Mouse (Mus musculus): ENCODE results near the gene Usp32. TPM values are rescaled to one million over a fixed set of nuclear protein-coding genes. Genes with fewer than 3 reads are reported as not detected.

Gene Usp32
- polyA plus RNA-seq, 1 experiment = 9.6 TPM

GRCm38 (mm10) chr11:85039256-85039655 lies 100.7 kb downstream of the Usp32 start:
- TF ChIP-seq CTCF (conservative IDR thresholded peaks at IDR 0.05; ENCODE audit: insufficient read depth, insufficient read length, low read depth, low read length) (no peak), POLR2A (IDR thresholded peaks at IDR 0.05; ENCODE audit: low read depth, low read length) (no peak)
- 83% methylated on average over 3 of the region's 3 CpGs for WGBS
- H3K27me3 ChIP-seq (replicated peaks; ENCODE audit: control insufficient read depth, insufficient read depth, low read length) = no peaks in the 10 kb centered on the region
- no peaks in the 10 kb centered on the region for H3K4me1 ChIP-seq (ENCODE audit: control insufficient read depth, insufficient read depth, low read length)
- DNase-seq = no peak
- H3K27ac ChIP-seq (ENCODE audit: insufficient read depth, low read depth, low read length) = no peak overlapping the region
- no peaks in the 10 kb centered on the region; the same call in 1 of the 2 replicates for H3K36me3 ChIP-seq (ENCODE audit: control insufficient read depth, insufficient read depth, low read length)
- H3K4me3 ChIP-seq (ENCODE audit: insufficient read depth, low read depth, low read length) = no peak overlapping the region

DNA sequence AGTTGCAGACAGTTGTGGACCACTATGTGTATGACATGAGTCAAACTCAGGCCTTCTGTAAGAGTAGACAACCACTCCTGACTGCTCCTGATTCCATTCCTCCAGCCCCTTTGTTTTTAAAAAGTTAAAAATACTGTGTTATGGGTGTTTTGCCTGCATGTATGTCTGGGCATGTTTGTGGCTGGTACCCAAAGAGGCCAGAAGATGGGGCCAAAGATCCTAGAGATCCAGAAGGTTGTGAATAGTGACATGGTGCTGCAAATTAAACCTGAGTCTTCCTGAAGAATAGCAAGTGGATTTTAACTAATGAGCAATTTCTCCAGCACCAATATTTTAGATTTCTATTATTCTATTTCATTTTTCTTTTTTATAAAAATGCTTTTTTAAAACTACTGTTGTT lies 126.8 kb downstream of the Usp32 start:
- TF ChIP-seq POLR2A (IDR thresholded peaks at IDR 0.05; ENCODE audit: low read depth, low read length) = no peak
- TF ChIP-seq CTCF (conservative IDR thresholded peaks at IDR 0.05; ENCODE audit: insufficient read depth, insufficient read length, low read depth, low read length) = no peak
- peaks cover 4% of the 10 kb centered on the region for H3K36me3 ChIP-seq (ENCODE audit: control insufficient read depth, insufficient read depth, low read length)
- DNase-seq = no peak

DNA sequence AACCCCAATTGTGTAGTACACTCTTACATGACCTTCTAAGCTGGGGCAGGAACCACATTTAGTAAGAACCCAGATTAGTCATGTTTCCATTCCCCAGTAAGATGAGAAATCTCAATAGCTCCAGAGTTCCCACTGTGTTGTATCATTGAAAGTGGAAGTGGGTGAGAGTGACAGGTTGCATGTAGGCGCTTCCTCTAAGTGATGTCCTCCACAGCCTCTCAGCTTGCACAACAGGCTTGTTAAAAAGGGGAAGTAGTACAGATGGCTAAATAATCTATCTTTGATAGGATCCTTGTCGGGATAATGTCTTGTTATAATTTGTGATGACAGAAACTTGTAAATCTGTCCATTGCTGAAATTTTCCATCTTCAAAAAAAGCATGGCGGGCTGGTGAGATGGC lies 136.4 kb downstream of the Usp32 start:
- DNase-seq = no peak
- Histone ChIP-seq H3K27me3 (replicated peaks; ENCODE audit: control insufficient read depth, insufficient read depth, low read length) (no peaks in the 10 kb centered on the region), H3K4me3 (ENCODE audit: insufficient read depth, low read depth, low read length) (no peak overlapping the region), H3K36me3 (ENCODE audit: control insufficient read depth, insufficient read depth, low read length) (peaks cover 3% of the 10 kb centered on the region), H3K4me1 (ENCODE audit: control insufficient read depth, insufficient read depth, low read length) (no peaks in the 10 kb centered on the region), H3K27ac (ENCODE audit: insufficient read depth, low read depth, low read length) (no peak overlapping the region)
- WGBS = 92% methylated on average over 3 of the region's 3 CpGs
- no peak for TF ChIP-seq POLR2A (IDR thresholded peaks at IDR 0.05; ENCODE audit: low read depth, low read length)
- TF ChIP-seq CTCF (conservative IDR thresholded peaks at IDR 0.05; ENCODE audit: insufficient read depth, insufficient read length, low read depth, low read length) = no peak

More for the DNA sequence above, 126.8 kb downstream of the Usp32 start:
- Histone ChIP-seq H3K4me3 (ENCODE audit: insufficient read depth, low read depth, low read length) (no peak overlapping the region), H3K4me1 (ENCODE audit: control insufficient read depth, insufficient read depth, low read length) (no peaks in the 10 kb centered on the region), H3K27ac (ENCODE audit: insufficient read depth, low read depth, low read length) (no peak overlapping the region), H3K27me3 (replicated peaks; ENCODE audit: control insufficient read depth, insufficient read depth, low read length) (no peaks in the 10 kb centered on the region)

GRCm38 (mm10) chr11:84995241-84995640 lies 144.7 kb downstream of the Usp32 start:
- Histone ChIP-seq H3K4me1 (ENCODE audit: control insufficient read depth, insufficient read depth, low read length) (no peaks in the 10 kb centered on the region), H3K36me3 (ENCODE audit: control insufficient read depth, insufficient read depth, low read length) (peaks cover 2% of the 10 kb centered on the region), H3K27me3 (replicated peaks; ENCODE audit: control insufficient read depth, insufficient read depth, low read length) (no peaks in the 10 kb centered on the region), H3K4me3 (ENCODE audit: insufficient read depth, low read depth, low read length) (no peak overlapping the region), H3K27ac (ENCODE audit: insufficient read depth, low read depth, low read length) (no peak overlapping the region)
- TF ChIP-seq CTCF (conservative IDR thresholded peaks at IDR 0.05; ENCODE audit: insufficient read depth, insufficient read length, low read depth, low read length) = no peak
- no peak for TF ChIP-seq POLR2A (IDR thresholded peaks at IDR 0.05; ENCODE audit: low read depth, low read length)
- WGBS = 89% methylated on average over 1 of the region's 1 CpGs
- no peak for DNase-seq

DNA sequence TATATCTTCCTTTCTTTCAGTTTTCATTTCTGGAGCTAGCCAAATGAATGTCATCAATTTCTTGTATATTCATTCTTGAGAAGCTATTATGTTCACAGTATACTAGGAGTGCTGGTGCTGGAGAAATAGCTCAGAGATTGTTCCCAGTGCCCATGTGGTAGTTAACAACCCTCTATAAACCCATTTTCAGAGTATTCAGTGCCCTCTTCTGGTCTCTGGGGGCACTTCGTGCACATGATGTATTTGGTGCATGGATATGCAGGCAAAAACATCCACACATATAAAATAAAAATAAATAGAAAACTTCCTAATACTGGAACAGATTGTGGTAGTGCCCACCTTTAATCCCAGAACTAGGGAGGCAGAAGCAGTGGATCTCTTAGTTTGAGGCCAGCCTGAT lies 147.0 kb downstream of the Usp32 start:
- H3K27me3 ChIP-seq (replicated peaks; ENCODE audit: control insufficient read depth, insufficient read depth, low read length) = no peaks in the 10 kb centered on the region
- peaks cover 3% of the 10 kb centered on the region for H3K36me3 ChIP-seq (ENCODE audit: control insufficient read depth, insufficient read depth, low read length)

GRCm38 (mm10) chr11:84988341-84988919 lies 151.5 kb downstream of the Usp32 start:
- TF ChIP-seq CTCF (conservative IDR thresholded peaks at IDR 0.05; ENCODE audit: insufficient read depth, insufficient read length, low read depth, low read length) = no peak
- TF ChIP-seq POLR2A (IDR thresholded peaks at IDR 0.05; ENCODE audit: low read depth, low read length) = no peak
- WGBS = 81% methylated on average over 3 of the region's 3 CpGs
- peaks cover 3% of the 10 kb centered on the region for H3K36me3 ChIP-seq (ENCODE audit: control insufficient read depth, insufficient read depth, low read length)
- no peaks in the 10 kb centered on the region for H3K4me1 ChIP-seq (ENCODE audit: control insufficient read depth, insufficient read depth, low read length)
- H3K4me3 ChIP-seq (ENCODE audit: insufficient read depth, low read depth, low read length) = no peak overlapping the region
- H3K27ac ChIP-seq (ENCODE audit: insufficient read depth, low read depth, low read length) = no peak overlapping the region
- no peak for DNase-seq
- no peaks in the 10 kb centered on the region for H3K27me3 ChIP-seq (replicated peaks; ENCODE audit: control insufficient read depth, insufficient read depth, low read length)

More for the DNA sequence above, 147.0 kb downstream of the Usp32 start:
- H3K4me3 ChIP-seq (ENCODE audit: insufficient read depth, low read depth, low read length) = no peak overlapping the region
- DNase-seq = no peak
- H3K27ac ChIP-seq (ENCODE audit: insufficient read depth, low read depth, low read length) = no peak overlapping the region
- no peaks in the 10 kb centered on the region for H3K4me1 ChIP-seq (ENCODE audit: control insufficient read depth, insufficient read depth, low read length)
- WGBS = 89% methylated on average over 1 of the region's 1 CpGs
- TF ChIP-seq POLR2A (IDR thresholded peaks at IDR 0.05; ENCODE audit: low read depth, low read length) = no peak
- TF ChIP-seq CTCF (conservative IDR thresholded peaks at IDR 0.05; ENCODE audit: insufficient read depth, insufficient read length, low read depth, low read length) = no peak

- H3K27me3 ChIP-seq (replicated peaks; ENCODE audit: control insufficient read depth, insufficient read depth, low read length) = no peaks in the 10 kb centered on the region
- TF ChIP-seq CTCF (conservative IDR thresholded peaks at IDR 0.05; ENCODE audit: insufficient read depth, insufficient read length, low read depth, low read length) = no peak
- no peak for TF ChIP-seq POLR2A (IDR thresholded peaks at IDR 0.05; ENCODE audit: low read depth, low read length)
- no peak overlapping the region for H3K27ac ChIP-seq (ENCODE audit: insufficient read depth, low read depth, low read length)
- 82% methylated on average over 6 of the region's 6 CpGs for WGBS
- H3K36me3 ChIP-seq (ENCODE audit: control insufficient read depth, insufficient read depth, low read length) = peaks cover 2% of the 10 kb centered on the region
- no peak overlapping the region for H3K4me3 ChIP-seq (ENCODE audit: insufficient read depth, low read depth, low read length)
- DNase-seq = no peak
- H3K4me1 ChIP-seq (ENCODE audit: control insufficient read depth, insufficient read depth, low read length) = no peaks in the 10 kb centered on the region
Measured at GRCm38 (mm10) chr11:84985421-84985820, 154.5 kb downstream of the Usp32 start.
